In the genomic region with DNA sequence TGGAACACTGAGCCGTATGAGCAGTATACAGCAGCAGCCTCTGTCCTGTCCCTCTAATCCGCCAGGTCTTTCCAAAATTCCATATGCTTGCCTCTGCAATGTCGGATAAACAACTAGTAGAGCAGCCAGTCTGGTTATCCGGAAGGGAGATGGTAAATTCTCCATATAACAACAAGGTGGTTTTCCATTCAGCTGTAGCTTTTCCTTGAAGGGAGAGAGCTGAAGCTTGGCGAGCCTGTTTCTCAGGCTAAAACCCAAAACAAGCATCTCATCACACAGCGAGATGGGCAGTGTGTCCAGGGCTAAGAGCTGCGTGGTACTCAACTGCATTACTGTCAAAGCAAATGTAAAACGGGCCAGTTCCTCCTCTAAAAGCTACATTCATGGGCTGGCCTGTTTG, we compare ENCODE assay signal across 19 mouse cellular contexts. TPM values are rescaled to one million over a fixed set of nuclear protein-coding genes. Genes with fewer than 3 reads are reported as not detected.
DNase-seq lines count a peak whose midpoint lies in the region; ATAC-seq lines count a peak whose summit lies in the region.
"Had no signal": no experiment of that assay in that cellular context is flagged by ENCODE, and none has a peak within 500 bp of the region (broad histone marks: within the 10 kb centered on the region; RNA-seq: fewer than 3 reads in every experiment).

No protein-coding gene starts in this region.

- no peak overlapping the region for H3K27ac ChIP-seq in hindbrain, embryonic 13.5 days
- no peak overlapping the region for H3K27ac ChIP-seq in hindbrain, embryonic 11.5 days (ENCODE audit: low read depth, low read length)
- no peak overlapping the region for H3K27ac ChIP-seq in forebrain, embryonic 14.5 days (ENCODE audit: low read depth, low read length)
- H3K27ac ChIP-seq in hindbrain, embryonic 16.5 days (ENCODE audit: low read depth, low read length): no peak overlapping the region
- no peak overlapping the region for H3K27ac ChIP-seq in neural tube, embryonic 12.5 days
- H3K27ac ChIP-seq: gastrocnemius, adult 2 months; heart, adult 2 months; heart, embryonic 15.5 days; limb, embryonic 15.5 days had no signal

- peaks cover 48% of the 10 kb centered on the region for H3K4me1 ChIP-seq in hindbrain, embryonic 13.5 days (replicated peaks)
- H3K4me1 ChIP-seq in hindbrain, embryonic 11.5 days (replicated peaks; ENCODE audit: control insufficient read depth, insufficient read depth, low read length): no peaks in the 10 kb centered on the region
- H3K4me1 ChIP-seq in forebrain, embryonic 14.5 days (ENCODE audit: control insufficient read depth, insufficient read depth, low read length): peaks cover 6% of the 10 kb centered on the region; the same call in 1 of the 2 replicates
- H3K4me1 ChIP-seq in hindbrain, embryonic 16.5 days (ENCODE audit: control insufficient read depth, insufficient read depth, low read depth, low read length): peaks cover 17% of the 10 kb centered on the region
- H3K4me1 ChIP-seq in neural tube, embryonic 12.5 days: peaks cover 17% of the 10 kb centered on the region; the same call in 1 of the 2 replicates

- no peaks in the 10 kb centered on the region for H3K9me3 ChIP-seq in hindbrain, embryonic 13.5 days
- H3K9me3 ChIP-seq in hindbrain, embryonic 11.5 days (ENCODE audit: control insufficient read depth, low read length): no peaks in the 10 kb centered on the region
- H3K9me3 ChIP-seq in forebrain, embryonic 14.5 days (replicated peaks; ENCODE audit: control insufficient read depth, low read length): no peaks in the 10 kb centered on the region
- no peaks in the 10 kb centered on the region for H3K9me3 ChIP-seq in hindbrain, embryonic 16.5 days (ENCODE audit: control insufficient read depth, low read length)
- H3K9me3 ChIP-seq in neural tube, embryonic 12.5 days: no peaks in the 10 kb centered on the region
- H3K9me3 ChIP-seq: heart, embryonic 15.5 days; limb, embryonic 15.5 days had no signal

- peaks cover 23% of the 10 kb centered on the region; the same call in 1 of the 2 replicates for H3K36me3 ChIP-seq in hindbrain, embryonic 13.5 days
- no peaks in the 10 kb centered on the region for H3K36me3 ChIP-seq in hindbrain, embryonic 11.5 days (ENCODE audit: control insufficient read depth, insufficient read depth, low read length)
- peaks cover 8% of the 10 kb centered on the region; the same call in 1 of the 2 replicates for H3K36me3 ChIP-seq in forebrain, embryonic 14.5 days (ENCODE audit: control insufficient read depth, insufficient read depth, low read length)
- no peaks in the 10 kb centered on the region for H3K36me3 ChIP-seq in hindbrain, embryonic 16.5 days (ENCODE audit: control insufficient read depth, insufficient read depth, low read length)
- H3K36me3 ChIP-seq in neural tube, embryonic 12.5 days: no peaks in the 10 kb centered on the region; the same call in 1 of the 2 replicates
- H3K36me3 ChIP-seq: heart, embryonic 15.5 days; limb, embryonic 15.5 days had no signal

- no peak for ATAC-seq in hindbrain, embryonic 13.5 days (ENCODE audit: low FRiP score)
- no peak for ATAC-seq in hindbrain, embryonic 11.5 days (ENCODE audit: low FRiP score)
- no peak for ATAC-seq in forebrain, embryonic 14.5 days
- no peak for ATAC-seq in hindbrain, embryonic 16.5 days
- no peak for ATAC-seq in neural tube, embryonic 12.5 days (ENCODE audit: low FRiP score, low read depth)

- peak overlapping the region; percentile 74 for H3K4me2 ChIP-seq in hindbrain, embryonic 13.5 days
- no peak overlapping the region for H3K4me2 ChIP-seq in hindbrain, embryonic 11.5 days (replicated peaks; ENCODE audit: low read depth, low read length)
- peak overlapping the region; percentile 76 for H3K4me2 ChIP-seq in forebrain, embryonic 14.5 days (ENCODE audit: low read length)
- H3K4me2 ChIP-seq in hindbrain, embryonic 16.5 days (ENCODE audit: low read length): peak overlapping the region; percentile 69
- peak overlapping the region; percentile 75 for H3K4me2 ChIP-seq in neural tube, embryonic 12.5 days (replicated peaks)
- H3K4me2 ChIP-seq: heart, embryonic 15.5 days; limb, embryonic 15.5 days had no signal

- WGBS in hindbrain, embryonic 13.5 days: 80% methylated on average over 8 of the region's 8 CpGs
- WGBS in hindbrain, embryonic 11.5 days: 82% methylated on average over 8 of the region's 8 CpGs
- WGBS in forebrain, embryonic 14.5 days: 79% methylated on average over 8 of the region's 8 CpGs
- 82% methylated on average over 8 of the region's 8 CpGs for WGBS in hindbrain, embryonic 16.5 days
- WGBS in neural tube, embryonic 12.5 days: 84% methylated on average over 8 of the region's 8 CpGs

- H3K4me3 ChIP-seq in hindbrain, embryonic 13.5 days: peak overlapping the region; percentile 90
- H3K4me3 ChIP-seq in hindbrain, embryonic 11.5 days (ENCODE audit: low read depth, low read length): no peak overlapping the region
- H3K4me3 ChIP-seq in forebrain, embryonic 14.5 days (ENCODE audit: low read depth, low read length): no peak overlapping the region
- peak overlapping the region; percentile 83 for H3K4me3 ChIP-seq in hindbrain, embryonic 16.5 days (ENCODE audit: low read length)
- H3K4me3 ChIP-seq in neural tube, embryonic 12.5 days: no peak overlapping the region
- H3K4me3 ChIP-seq: gastrocnemius, adult 2 months; heart, adult 2 months; heart, embryonic 15.5 days; limb, embryonic 15.5 days had no signal

- H3K9ac ChIP-seq in hindbrain, embryonic 13.5 days: peak overlapping the region; percentile 97
- H3K9ac ChIP-seq in hindbrain, embryonic 11.5 days (ENCODE audit: low read depth, low read length): no peak overlapping the region
- H3K9ac ChIP-seq in forebrain, embryonic 14.5 days (ENCODE audit: low read length): no peak overlapping the region; the same call in 1 of the 2 replicates
- no peak overlapping the region; the same call in 1 of the 2 replicates for H3K9ac ChIP-seq in hindbrain, embryonic 16.5 days (ENCODE audit: low read depth, low read length)
- 0 out of 2 replicates have a peak overlapping the region, but pooled peaks have one; percentile 14 for H3K9ac ChIP-seq in neural tube, embryonic 12.5 days
- H3K9ac ChIP-seq: heart, embryonic 15.5 days; limb, embryonic 15.5 days had no signal

- intact Hi-C loops in left cerebral cortex, postnatal 4 days (cut with DNase I): no loop called here

- 0 out of 2 replicates have a peak, but pooled peaks cover 10% of the 10 kb centered on the region for H3K27me3 ChIP-seq in hindbrain, embryonic 13.5 days
- H3K27me3 ChIP-seq in hindbrain, embryonic 11.5 days (ENCODE audit: control insufficient read depth, insufficient read depth, low read length): no peaks in the 10 kb centered on the region
- H3K27me3 ChIP-seq in forebrain, embryonic 14.5 days (replicated peaks; ENCODE audit: control insufficient read depth, insufficient read depth, low read length): no peaks in the 10 kb centered on the region
- no peaks in the 10 kb centered on the region for H3K27me3 ChIP-seq in hindbrain, embryonic 16.5 days (replicated peaks; ENCODE audit: control insufficient read depth, insufficient read depth, low read length)
- peaks cover 4% of the 10 kb centered on the region; the same call in 1 of the 2 replicates for H3K27me3 ChIP-seq in neural tube, embryonic 12.5 days (replicated peaks)

- DNase-seq in hindbrain, embryonic 11.5 days (ENCODE audit: low spot score): no peak
- DNase-seq in forebrain, embryonic 14.5 days (ENCODE audit: low spot score): no peak
- DNase-seq in urinary bladder, postnatal 25 days (ENCODE audit: low spot score): no peak
- DNase-seq in frontal cortex, postnatal 36 days (ENCODE audit: low spot score in 2 of 2): no peak
- no peak for DNase-seq in left cerebral cortex, postnatal 4 days
- DNase-seq: adrenal gland, postnatal 14 days; B cell, adult 2 months; gastrocnemius, adult 2 months; heart, adult 2 months; kidney, adult 18-20 months; kidney, postnatal 14 days; layer of hippocampus, adult 9-11 months; retina, postnatal 1 day; thymus, adult 2 months had no signal

RNA-seq across cellular contexts. Expression of a gene that starts 1.7 kb away (rescaled TPM):
- 8.3 and 8.7 TPM in 2 replicates for polyA plus RNA-seq in hindbrain, embryonic 13.5 days (2015; fragmentation: Nextera tagmentation; extraction: Ambion mirVana)
- 3.9 and 4.4 TPM in 2 replicates for polyA plus RNA-seq in hindbrain, embryonic 11.5 days (2014; fragmentation: Nextera tagmentation; extraction: Ambion mirVana)
- 5.3 and 6.6 TPM in 2 replicates for polyA plus RNA-seq in forebrain, embryonic 14.5 days (2014; fragmentation: Nextera tagmentation; extraction: Ambion mirVana)
- polyA plus RNA-seq in hindbrain, embryonic 16.5 days (2015; fragmentation: Nextera tagmentation; extraction: Ambion mirVana): 8.7 and 9.5 TPM in 2 replicates
- 5.3 and 6.5 TPM in 2 replicates for polyA plus RNA-seq in neural tube, embryonic 12.5 days (2016; fragmentation: Nextera tagmentation; extraction: Ambion mirVana)
- total RNA-seq in left cerebral cortex, postnatal 4 days (2021): 10 to 100 TPM; 70.4 to 74.5 TPM

Comparison
In these comparisons a context has a peak if more than half of its experiments do, and no peak if none do; other contexts are left out.
1. H3K4me3 ChIP-seq: peak in hindbrain, embryonic 13.5 days (single experiment) and hindbrain, embryonic 16.5 days (single experiment); none in hindbrain, embryonic 11.5 days (single experiment), forebrain, embryonic 14.5 days (single experiment) and neural tube, embryonic 12.5 days (single experiment).
2. H3K9ac ChIP-seq: peak in hindbrain, embryonic 13.5 days (single experiment) and neural tube, embryonic 12.5 days (single experiment); none in hindbrain, embryonic 11.5 days (single experiment), forebrain, embryonic 14.5 days (single experiment) and hindbrain, embryonic 16.5 days (single experiment).